Mouse (Mus musculus): ENCODE data around the gene S100pbp.

Gene S100pbp

DNA sequence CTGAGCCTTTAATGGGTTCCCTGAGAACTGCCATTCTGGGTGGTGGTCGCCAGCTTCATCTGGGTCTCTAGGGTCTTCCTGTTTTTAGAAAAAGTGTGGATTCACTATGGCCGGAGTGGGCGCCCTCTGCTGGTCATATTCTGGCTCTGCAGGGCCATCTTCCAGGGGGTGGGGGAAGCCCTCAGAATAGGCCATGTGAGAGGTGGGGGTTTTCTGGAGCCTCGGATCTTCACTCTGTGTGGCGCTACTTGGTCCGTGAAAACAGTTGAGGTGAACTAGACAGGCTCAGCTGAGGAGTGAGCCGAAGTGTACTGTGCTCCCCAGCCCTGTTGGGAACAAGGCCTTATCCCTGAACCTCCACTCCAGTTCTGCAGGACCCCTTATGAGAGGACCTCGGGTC lies 59.4 kb downstream of the S100pbp start:
- peak; percentile 81 for DNase-seq (ENCODE audit: low read depth, low spot score)

DNA sequence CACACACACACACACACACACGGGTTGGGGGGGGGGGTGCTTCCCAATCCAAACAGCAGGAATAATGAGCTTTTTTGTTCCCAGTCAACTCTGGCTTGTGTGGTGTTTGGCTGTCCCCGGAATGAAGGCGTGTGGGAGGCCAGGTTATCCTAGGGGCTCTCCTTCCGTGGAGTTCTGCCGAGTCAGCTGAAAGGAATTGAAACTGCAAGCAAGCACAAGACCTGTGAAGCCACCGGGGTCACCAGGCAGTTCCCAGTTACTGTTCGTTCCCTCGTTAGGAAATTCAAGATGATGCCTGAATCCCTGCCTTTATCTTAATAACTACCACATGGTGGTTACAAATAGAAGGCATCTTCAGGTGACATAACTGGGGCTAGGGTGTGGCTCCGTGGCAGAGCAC lies 60.1 kb downstream of the S100pbp start:
- no peak for DNase-seq (ENCODE audit: low read depth, low spot score)

- no peak for DNase-seq (ENCODE audit: low read depth, low spot score)
Observed at GRCm38 (mm10) chr4:129128582-129129338, 60.8 kb downstream of the S100pbp start.

DNA sequence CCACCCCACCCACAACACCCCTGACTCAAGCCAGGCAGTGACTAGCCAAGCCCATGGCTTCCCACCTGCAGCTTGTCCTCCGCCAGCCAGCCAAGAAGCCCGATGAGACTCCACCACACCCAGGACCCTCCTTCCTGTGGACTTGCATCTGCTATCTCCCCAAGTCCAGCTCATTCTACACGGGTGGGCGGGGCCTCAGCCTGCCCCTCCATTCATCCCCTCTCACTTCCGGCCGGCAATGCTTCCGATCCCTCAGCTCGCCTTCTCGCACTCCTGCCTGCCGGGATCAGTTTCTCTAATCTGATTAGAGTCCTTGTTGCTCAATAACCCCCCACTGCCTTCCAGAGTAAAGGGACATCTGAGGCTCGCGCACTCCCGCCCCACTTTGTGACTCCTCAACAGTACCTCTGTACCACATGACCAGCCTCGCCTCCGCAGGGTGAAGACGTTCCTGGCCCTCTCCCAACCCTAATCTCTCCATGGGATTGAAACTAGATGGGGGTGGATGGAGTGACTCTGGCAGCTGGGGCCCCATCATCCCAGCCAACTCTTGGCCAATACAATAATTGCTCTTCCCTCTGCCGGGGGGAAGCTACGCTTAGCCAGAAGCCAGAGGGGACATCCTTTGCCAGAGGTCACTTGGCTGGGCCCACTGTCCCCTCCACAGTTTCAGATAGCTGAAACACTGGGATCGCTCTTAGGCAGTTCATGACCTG lies 63.6 kb downstream of the S100pbp start:
- peak; percentile 40 for DNase-seq (ENCODE audit: low read depth, low spot score)

DNA sequence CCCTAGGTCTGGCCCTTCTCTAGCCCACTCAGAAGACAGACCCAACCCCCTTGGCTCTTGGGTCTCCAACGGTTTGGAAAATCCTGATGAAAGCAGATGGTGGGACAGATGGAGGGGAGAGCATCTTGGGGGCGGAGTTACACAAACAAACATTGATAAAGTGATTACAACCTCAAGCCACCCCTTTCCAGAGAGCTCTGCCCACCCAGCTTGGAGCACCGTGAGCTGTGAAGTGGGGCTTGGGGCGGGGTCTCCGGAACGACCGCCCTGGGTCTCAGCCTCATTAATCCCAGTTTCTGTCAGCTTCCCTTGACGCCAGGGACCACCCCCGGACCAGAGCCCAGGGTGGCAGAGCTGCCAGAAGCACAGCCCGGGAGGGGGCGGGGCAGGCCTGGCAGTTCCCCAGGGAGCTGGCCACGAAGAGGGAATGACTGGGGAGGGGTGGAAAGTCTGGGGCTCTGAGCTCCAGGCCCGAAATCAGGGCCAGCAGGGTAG lies 64.8 kb downstream of the S100pbp start:
- DNase-seq (ENCODE audit: low read depth, low spot score), result no peak

GRCm38 (mm10) chr4:129122719-129123118 lies 66.8 kb downstream of the S100pbp start:
- no peak for DNase-seq (ENCODE audit: low read depth, low spot score)

DNA sequence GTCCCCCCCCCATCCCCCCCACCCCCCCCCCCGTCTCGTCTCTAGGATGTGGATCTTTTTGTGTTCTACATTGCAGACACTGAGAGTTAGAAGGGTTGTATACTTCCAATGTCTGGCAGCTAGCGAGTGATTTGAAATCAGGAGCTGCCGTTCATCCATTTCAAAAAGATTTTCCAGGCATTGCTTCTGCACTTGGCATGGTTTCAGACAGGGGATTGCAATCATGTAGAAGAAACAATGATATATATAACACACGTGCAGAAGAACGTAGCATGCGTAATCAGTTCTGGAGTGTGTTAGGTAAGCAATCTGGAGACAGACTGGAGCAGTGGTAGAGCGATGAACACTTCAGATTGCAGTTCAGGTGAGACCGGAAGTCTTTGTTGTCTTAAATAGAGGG lies 67.4 kb downstream of the S100pbp start:
- no peak for DNase-seq (ENCODE audit: low read depth, low spot score)

DNA sequence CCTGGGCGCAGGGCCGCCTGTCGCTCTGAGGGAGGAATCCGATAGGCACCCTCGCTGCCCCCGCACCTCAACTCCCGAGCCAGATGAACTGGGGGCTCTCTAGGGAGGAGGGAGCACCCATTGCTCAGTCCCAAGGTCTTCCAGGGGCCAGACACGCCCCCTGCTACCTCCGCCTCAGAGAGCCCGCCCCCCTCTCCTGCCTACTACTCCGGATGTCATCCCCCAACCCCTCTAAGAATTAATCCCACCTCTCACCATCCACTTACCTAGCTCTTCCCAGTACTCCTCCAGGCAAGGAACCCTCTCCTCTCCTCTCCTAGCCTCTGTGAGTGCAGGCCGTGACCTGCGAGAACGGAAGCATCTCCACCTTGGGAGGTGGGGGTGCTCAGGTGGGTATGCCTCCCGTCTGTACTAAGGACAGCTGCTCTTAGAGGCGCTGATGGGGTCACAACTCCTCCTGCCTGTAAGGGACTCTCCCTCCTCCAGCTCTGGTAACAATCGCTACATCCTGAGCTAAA lies 67.9 kb downstream of the S100pbp start, which contains the start of gene Hpca:
TSS of gene Hpca (minus strand) at position 468 of the 518 bp plus-strand sequence.
- DNase-seq (ENCODE audit: low read depth, low spot score), result peak; percentile 33

GRCm38 (mm10) chr4:129120520-129121445 lies 68.7 kb downstream of the S100pbp start:
- peak; percentile 91 for DNase-seq (ENCODE audit: low read depth, low spot score)

DNA sequence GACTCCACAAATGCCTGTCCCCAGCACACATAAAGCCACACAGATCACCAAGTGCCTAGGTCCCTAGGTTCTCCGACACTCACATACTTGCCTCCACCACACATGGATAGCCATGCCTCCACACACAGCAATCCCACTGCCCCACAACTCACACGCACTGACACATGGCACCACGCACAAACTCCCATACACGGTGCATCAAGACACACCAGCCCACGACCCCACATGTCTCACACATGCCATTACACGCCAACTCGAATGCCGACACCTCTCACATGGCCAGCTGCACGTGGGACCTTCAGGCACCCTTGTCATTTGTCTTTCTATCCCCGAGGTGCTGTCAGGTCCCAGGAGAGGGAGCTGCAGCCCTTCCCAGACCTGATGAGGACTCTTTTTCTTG lies 69.8 kb downstream of the S100pbp start:
- no peak for DNase-seq (ENCODE audit: low read depth, low spot score)

DNA sequence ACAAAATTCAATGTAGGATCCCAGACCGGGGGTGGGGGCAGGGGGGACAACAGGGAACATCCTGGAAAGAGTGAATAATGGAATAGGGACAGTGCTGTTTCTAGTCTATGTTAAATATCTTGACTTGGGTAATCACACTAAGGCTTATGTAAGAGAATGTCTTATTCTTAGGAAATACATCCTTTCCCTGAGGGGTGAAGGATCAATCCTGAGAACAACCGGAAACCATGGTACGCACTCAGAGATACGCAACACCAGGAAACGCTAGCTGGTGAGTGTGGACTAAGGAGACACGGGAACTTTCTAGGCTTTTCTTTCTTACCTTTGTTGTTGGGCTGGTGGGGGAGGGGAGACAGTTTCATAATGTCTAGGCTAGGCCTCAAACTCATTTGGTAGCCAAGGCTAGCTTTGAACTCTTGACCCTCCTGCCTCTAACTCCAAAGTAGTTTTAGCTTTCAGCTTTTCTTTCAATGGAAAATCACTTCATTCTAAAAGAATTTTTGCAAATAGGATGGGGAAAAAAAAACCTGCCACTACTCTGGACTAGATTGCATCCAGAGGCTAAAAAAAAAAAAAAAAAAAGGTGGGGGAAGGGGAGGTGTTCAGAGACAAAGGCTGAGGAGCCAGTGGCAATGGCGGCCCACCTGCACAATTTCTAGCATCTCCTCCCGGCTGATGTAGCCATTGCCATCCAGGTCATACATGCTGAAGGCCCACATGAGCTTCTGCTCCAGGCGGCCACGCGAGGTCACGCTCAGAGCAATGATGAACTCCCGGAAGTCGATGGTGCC lies 71.6 kb downstream of the S100pbp start:
- DNase-seq (ENCODE audit: low read depth, low spot score), result peak; percentile 29

DNA sequence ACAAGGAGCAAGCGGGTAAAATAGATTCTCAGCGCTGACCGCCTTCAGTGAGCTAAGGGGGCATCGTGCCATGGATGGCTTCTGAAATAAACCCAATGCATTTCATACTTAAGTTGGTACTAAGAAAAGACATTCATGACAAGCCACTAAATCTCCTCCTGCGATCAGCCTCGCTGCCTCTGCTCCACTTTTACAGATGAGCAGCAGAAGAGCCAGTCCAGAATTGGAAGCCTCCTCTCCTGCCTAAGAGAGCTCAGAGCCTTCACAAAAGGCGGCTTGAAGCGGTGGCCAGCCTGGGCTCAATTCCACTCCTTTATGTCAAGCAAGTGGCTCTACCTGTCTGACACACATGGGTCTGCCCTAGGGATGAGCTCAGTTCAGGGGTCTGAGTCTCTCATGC lies 72.8 kb downstream of the S100pbp start:
- DNase-seq (ENCODE audit: low read depth, low spot score), result no peak

DNA sequence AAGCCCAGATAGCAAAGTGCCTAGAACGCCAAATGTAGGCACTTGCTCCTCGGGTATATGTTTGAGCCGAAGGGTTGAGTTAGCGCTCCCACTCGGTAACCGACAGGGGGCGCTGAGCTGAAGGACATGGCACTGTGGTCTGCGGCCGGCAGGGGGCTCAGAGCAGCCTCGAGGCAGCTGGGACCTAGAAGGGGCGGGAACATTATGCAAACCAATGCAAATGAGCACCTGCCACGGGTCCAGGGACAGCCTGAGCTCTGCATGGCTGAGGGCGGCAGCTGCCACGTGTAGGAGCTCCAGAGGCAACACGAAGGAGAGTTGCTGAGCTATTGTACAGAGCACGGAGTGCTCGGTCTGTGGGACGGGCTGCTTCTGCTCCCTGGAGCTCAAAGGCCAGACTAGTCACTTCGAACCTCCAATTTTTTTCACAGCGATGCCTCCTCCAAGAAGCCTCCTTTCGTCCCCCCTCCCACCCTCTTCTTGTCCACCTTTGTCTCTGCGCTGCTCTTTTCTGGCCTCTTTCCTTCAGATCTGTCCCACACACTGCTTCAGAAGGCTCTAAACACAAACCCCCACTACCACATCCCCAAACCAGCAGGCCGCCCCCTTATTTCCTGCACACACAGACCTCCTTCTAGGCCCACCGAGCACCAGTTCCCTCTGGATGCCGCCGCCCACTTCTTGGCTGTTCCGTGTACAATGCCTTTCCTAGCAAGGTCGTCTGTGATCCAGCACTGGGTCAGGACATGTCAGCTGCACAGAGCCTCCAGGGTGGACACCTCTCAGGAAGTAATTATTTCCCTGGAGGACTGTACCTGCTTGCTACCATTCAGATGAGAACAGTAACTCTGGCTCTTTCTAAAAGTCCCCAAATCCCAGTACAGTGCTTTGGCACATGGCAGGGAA lies 76.2 kb downstream of the S100pbp start:
- DNase-seq (ENCODE audit: low read depth, low spot score), result peak; percentile 99

DNA sequence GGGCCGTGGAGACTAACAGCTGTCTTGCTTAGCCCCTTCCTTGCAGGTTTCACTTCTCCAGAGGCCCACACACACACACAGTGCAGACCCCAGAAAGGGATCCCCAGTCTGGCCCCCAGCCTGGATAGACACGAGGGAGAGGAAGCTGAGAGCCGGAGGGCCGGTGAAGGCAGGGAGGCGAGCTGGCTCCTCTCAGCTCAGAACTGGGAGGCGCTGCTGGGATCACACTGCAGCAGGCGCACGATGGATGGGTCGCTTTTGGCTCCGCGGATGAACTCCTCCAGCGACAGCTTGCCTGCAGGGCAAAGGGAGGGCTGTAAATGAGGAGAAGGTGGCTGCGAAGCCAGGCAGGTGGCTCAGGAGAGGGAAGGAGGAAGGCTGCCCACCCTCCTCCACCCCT lies 77.3 kb downstream of the S100pbp start:
- peak; percentile 34 for DNase-seq (ENCODE audit: low read depth, low spot score)

DNA sequence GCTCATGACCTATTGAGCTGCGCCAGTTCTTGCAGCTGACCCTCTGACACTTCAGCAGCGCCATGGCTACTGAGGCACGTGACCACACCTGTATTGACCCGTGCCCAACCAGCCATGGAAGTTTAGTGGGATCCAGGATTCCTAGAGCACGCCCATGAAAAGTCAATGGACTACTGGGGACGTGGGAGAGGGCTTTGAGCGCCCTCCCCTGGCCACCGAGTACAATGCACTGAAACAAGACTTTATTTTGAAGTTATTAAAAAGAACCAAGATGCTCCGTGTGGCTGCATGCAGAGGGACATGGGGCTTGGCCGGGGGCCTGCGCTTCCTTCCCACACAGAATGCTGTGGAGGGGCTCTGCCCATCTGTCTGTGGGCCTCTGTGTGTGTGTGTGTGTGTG lies 78.2 kb downstream of the S100pbp start:
- DNase-seq (ENCODE audit: low read depth, low spot score), result peak; percentile 82

DNA sequence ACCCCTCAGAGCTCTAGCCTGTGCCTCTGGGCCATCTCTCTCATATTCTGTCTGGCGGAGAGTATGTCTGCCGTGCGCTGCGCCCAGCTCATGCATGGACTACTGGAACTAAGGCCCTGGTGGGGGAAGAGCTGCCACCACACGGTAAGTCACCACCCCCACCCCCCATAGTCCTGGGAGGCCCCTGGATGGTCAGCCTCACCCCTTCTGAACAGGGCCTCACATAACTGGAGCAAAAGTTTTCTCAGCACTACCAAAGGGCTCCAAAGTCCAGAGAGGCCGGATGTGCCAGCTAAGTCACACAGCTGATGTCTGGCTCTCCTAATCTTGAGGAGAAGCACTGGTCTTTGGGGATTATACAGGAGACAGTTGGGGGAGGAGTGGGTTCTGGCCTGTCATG lies 78.7 kb downstream of the S100pbp start:
- no peak for DNase-seq (ENCODE audit: low read depth, low spot score)

DNA sequence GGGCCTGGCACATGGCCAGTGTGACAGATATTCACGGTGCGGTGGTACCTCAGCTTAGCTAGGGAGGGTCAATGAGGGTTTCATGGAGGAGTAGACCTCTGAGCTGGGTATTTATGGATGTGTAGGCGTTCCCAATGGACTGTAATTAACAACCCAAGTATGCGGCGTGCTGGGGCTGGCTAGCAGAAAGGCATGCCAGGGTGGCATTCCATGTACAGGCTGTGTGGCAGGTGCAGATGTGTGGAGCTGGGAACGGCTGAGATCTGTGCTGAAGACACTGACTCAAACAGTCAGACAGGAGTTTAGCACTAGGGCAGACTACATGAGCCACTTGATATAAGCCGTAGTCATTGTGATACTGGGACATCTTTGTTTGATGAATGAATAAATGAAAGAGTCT lies 80.9 kb downstream of the S100pbp start:
- DNase-seq (ENCODE audit: low read depth, low spot score), result no peak

DNA sequence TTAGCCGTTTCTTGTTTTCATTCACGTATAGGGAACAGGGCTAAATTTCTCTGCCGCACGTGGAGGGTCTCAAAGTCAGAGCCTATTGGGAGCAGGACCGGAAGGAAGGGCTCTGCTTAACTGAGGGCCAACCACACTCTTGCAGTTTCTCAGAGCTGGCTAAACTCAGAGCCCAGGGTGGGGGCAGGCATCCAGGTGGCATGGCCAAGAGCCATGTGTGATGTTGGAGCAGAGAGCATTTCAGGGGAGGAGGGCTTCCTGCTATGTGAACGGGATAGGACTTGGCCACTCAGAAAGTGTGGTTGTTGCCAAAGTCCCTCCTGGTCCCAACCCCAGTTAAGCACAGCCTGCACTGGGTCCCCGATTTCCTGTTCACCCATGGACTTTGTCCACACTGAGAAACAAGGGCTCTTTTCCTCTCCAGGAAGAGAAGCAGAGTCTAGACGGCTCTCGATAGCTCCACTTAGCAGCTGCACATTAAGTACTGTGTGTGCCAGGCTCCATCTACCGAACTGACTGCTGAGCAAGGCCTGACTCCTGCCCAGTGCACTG lies 82.1 kb downstream of the S100pbp start:
- DNase-seq (ENCODE audit: low read depth, low spot score), result no peak

DNA sequence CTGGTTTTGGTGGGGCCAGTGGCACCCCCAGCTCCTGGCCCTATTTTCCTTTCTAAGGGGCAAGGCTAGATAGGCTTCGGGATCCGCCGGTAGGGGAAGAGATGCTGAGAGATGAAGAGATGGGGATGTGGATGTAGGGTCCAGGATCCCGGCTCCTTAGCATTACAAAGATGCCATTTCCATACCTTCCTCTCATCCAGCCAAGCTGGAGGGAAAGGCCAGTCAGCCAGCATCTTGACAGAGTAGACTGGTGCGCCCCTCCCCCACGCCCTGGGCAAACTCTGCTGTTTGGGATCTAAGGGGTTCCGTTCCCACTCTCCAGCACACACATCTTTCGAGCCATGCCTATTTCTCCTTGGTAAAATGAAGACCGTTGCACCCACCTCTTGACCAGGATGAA lies 83.5 kb downstream of the S100pbp start:
- no peak for DNase-seq (ENCODE audit: low read depth, low spot score)
